Mouse (Mus musculus) neural tube, embryonic 15.5 days (tissue): ENCODE data around the gene Pkp1. TPM values are rescaled to one million over a fixed set of nuclear protein-coding genes. Genes with fewer than 3 reads are reported as not detected.
A peak's percentile ranks its signal among the peaks of the same experiment; 100 is the strongest.

Experiments used
- ATAC-seq: fragments of 200-750 bp; cut with Nextera tagmentation; 2 replicates; pipeline ENCODE4 v1.8.0; 2017; ENCODE audit warnings: mild to moderate bottlenecking, moderate TSS enrichment, moderate library complexity; ENCODE audit not compliant: low FRiP score
- H3K27ac ChIP-seq: fragments of 300-500 bp; sonication (generic); replicated peaks from 2 replicates; pipeline ENCODE4 v1.5.1; 2015; ENCODE audit warnings: mild to moderate bottlenecking, inconsistent platforms
- H3K27me3 ChIP-seq: fragments of 300-500 bp; sonication (generic); replicated peaks from 2 replicates; pipeline ENCODE4 v1.6.1; 2015; ENCODE audit warnings: inconsistent platforms
- H3K36me3 ChIP-seq: fragments of 300-500 bp; sonication (generic); 2 replicates; pipeline ENCODE4 v1.6.1; 2015; ENCODE audit warnings: inconsistent platforms
- H3K4me1 ChIP-seq: fragments of 300-500 bp; sonication (generic); 2 replicates; pipeline ENCODE4 v1.6.1; 2015; ENCODE audit warnings: inconsistent platforms
- H3K4me2 ChIP-seq: fragments of 300-500 bp; sonication (generic); 2 replicates; pipeline ENCODE4 v1.6.1; 2015; ENCODE audit warnings: inconsistent platforms, mild to moderate bottlenecking, moderate library complexity
- H3K4me3 ChIP-seq: fragments of 300-500 bp; sonication (generic); replicated peaks from 2 replicates; pipeline ENCODE4 v1.5.1; 2015; ENCODE audit warnings: mild to moderate bottlenecking, inconsistent platforms
- H3K9ac ChIP-seq: fragments of 300-500 bp; sonication (generic); replicated peaks from 2 replicates; pipeline ENCODE4 v1.6.1; 2015; ENCODE audit warnings: mild to moderate bottlenecking, inconsistent platforms
- H3K9me3 ChIP-seq: fragments of 300-500 bp; sonication (generic); replicated peaks from 2 replicates; pipeline ENCODE4 v1.6.1; 2016; ENCODE audit warnings: inconsistent platforms
- WGBS: fragments of 180-500 bp; shearing (Covaris S2); methylation state at CpG from one replicate; pipeline ENCODE4 v1.1.7; 2015; ENCODE audit warnings: mixed read lengths; 5-methylcytosine and 5-hydroxymethylcytosine counted together
- polyA plus RNA-seq: library from polyadenylated mRNA; unstranded; fragments of >200 nt; fragmentation: Nextera tagmentation; extraction: Ambion mirVana; gene quantifications from 2 replicates; pipeline ENCODE4 v1.2.1, GENCODE M21; 2015

The Pkp1 gene
- polyA plus RNA-seq, 1 experiment from 2014 or later = 0.10 TPM

DNA sequence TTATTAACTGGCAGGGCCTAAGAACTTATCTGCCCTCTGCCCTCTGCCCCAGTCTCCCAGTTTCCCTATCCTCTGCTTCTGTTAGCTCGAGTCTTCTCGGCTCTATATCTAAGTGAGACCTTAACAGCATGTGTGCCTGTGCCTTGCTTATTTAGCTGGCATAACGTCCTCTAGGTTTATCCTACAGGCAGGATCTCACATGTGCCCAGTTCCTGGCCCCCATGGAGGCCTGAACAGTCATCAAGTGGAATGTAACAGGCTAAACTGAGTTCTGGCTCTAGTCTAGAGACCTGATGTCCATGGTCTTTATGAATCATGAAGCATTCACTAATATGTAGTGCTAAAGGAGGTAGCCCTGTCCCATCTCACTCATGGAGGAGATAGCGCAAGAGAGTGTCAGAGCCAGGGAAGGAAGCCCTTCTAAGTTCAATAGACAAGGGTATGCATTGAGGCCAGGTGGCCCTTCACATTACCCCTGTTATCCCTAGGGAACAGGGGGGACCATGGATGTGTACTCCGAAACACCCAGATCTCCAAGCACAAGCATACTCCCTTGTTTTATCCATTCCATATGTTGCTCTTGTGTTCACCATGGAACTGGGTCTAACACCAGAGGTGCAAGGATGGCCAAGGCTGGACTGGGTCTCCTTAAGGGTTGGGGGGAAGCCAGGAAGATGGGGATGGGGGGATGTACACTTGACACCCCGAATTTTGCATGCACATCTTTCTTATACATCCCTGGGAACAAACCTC, 64.2 kb downstream of the Pkp1 start:
- no peaks in the 10 kb centered on the region for H3K27me3 ChIP-seq
- no peak overlapping the region for H3K9ac ChIP-seq
- 83% methylated on average over 6 of the region's 6 CpGs for WGBS
- ATAC-seq = no peak
- peaks cover 14% of the 10 kb centered on the region; the same call in 1 of the 2 replicates for H3K4me1 ChIP-seq
- no peak overlapping the region for H3K27ac ChIP-seq
- H3K4me3 ChIP-seq = no peak overlapping the region
- no peak overlapping the region for H3K4me2 ChIP-seq
- H3K9me3 ChIP-seq = no peaks in the 10 kb centered on the region
- no peaks in the 10 kb centered on the region for H3K36me3 ChIP-seq

GRCm38 (mm10) chr1:135853200-135853599, 65.8 kb downstream of the Pkp1 start:
- Histone ChIP-seq H3K36me3 (no peaks in the 10 kb centered on the region), H3K4me1 (peaks cover 14% of the 10 kb centered on the region; the same call in 1 of the 2 replicates), H3K9ac (no peak overlapping the region), H3K27ac (no peak overlapping the region), H3K27me3 (no peaks in the 10 kb centered on the region), H3K4me3 (no peak overlapping the region), H3K4me2 (no peak overlapping the region), H3K9me3 (no peaks in the 10 kb centered on the region)
- 94% methylated on average over 4 of the region's 4 CpGs for WGBS
- ATAC-seq = no peak

GRCm38 (mm10) chr1:135852044-135852756, 66.8 kb downstream of the Pkp1 start:
- Histone ChIP-seq H3K4me2 (no peak overlapping the region), H3K36me3 (no peaks in the 10 kb centered on the region), H3K27me3 (no peaks in the 10 kb centered on the region), H3K9me3 (no peaks in the 10 kb centered on the region), H3K27ac (no peak overlapping the region; the same call in 1 of the 2 replicates), H3K4me3 (no peak overlapping the region), H3K9ac (no peak overlapping the region), H3K4me1 (peaks cover 14% of the 10 kb centered on the region; the same call in 1 of the 2 replicates)
- ATAC-seq = peak; percentile 56; the same call in 1 of the 2 replicates
- WGBS = 39% methylated on average over 13 of the region's 13 CpGs

DNA sequence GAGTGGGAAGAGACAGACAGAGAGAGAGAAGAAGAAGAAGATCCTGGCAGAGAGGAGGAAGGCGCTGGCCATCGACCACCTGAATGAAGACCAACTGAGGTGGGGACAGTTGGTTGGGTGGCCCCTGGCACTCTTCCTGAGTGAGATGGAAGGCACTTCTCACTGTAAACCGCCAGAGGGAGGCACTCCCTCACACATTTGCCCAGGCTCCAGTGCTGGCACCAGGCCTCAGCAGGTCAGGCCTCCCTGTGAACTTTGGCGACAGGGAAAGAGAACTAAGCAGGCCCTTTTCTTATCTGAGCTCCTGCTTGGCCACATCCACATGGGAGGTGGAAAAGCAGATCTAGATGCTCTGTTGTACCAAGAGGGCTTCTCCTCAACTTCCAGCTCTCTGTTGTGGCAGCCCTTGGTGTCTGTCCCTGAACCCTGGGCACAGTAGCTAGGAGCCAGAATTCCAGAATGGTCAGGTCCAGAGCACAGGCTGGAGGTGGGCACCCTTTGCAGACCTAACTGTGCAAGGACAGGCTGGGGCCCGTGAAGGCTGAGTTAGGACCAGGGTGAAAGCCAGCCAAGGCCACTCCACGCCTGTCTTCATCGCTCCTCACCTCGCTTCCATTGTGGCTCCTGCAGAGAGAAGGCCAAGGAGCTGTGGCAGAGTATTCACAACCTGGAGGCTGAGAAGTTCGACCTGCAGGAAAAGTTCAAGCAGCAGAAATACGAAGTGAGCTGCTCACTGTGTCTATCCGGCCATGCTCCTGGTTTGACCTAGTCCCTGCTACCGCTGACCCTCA, 68.1 kb downstream of the Pkp1 start:
- ATAC-seq = no peak
- Histone ChIP-seq H3K27ac (no peak overlapping the region), H3K4me1 (peaks cover 14% of the 10 kb centered on the region; the same call in 1 of the 2 replicates), H3K4me2 (no peak overlapping the region), H3K9ac (no peak overlapping the region), H3K27me3 (no peaks in the 10 kb centered on the region), H3K9me3 (no peaks in the 10 kb centered on the region), H3K4me3 (no peak overlapping the region), H3K36me3 (no peaks in the 10 kb centered on the region)
- 71% methylated on average over 12 of the region's 12 CpGs for WGBS

GRCm38 (mm10) chr1:135847611-135848351, 71.2 kb downstream of the Pkp1 start:
- H3K4me1 ChIP-seq = peaks cover 11% of the 10 kb centered on the region; the same call in 1 of the 2 replicates
- no peak overlapping the region for H3K4me3 ChIP-seq
- no peaks in the 10 kb centered on the region for H3K27me3 ChIP-seq
- no peak overlapping the region for H3K4me2 ChIP-seq
- WGBS = 84% methylated on average over 17 of the region's 17 CpGs
- no peak overlapping the region for H3K9ac ChIP-seq
- no peaks in the 10 kb centered on the region for H3K9me3 ChIP-seq
- no peak for ATAC-seq
- no peaks in the 10 kb centered on the region for H3K36me3 ChIP-seq
- H3K27ac ChIP-seq = no peak overlapping the region

DNA sequence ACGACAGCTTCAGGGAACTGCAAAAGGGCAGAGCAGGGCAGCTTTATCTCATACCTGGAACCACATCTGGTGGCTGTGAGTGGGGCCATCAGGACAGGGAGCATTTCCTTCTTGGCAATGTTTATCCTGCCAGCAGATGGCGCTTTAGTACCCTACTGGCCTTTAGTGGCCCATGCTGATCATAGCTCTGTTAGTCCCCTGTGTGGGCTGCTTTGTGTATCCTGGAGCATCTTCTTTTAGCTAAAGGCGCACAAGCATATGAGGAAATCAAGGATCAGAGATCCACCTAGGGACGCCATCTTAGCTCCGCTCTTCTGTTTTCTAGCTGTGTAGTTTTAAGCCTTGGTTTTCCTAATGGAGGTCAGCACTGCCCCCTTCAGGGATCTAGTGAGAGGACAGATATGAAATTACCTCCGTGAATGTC, 71.9 kb downstream of the Pkp1 start:
- 35% methylated on average over 6 of the region's 6 CpGs for WGBS
- no peak overlapping the region for H3K4me2 ChIP-seq
- no peak overlapping the region for H3K27ac ChIP-seq
- H3K4me1 ChIP-seq = peaks cover 6% of the 10 kb centered on the region; the same call in 1 of the 2 replicates
- no peak overlapping the region for H3K9ac ChIP-seq
- ATAC-seq = no peak
- no peak overlapping the region for H3K4me3 ChIP-seq
- no peaks in the 10 kb centered on the region for H3K27me3 ChIP-seq
- H3K36me3 ChIP-seq = no peaks in the 10 kb centered on the region
- no peaks in the 10 kb centered on the region for H3K9me3 ChIP-seq

- H3K36me3 ChIP-seq = no peaks in the 10 kb centered on the region
- no peak overlapping the region for H3K27ac ChIP-seq
- H3K27me3 ChIP-seq = no peaks in the 10 kb centered on the region
- ATAC-seq = no peak
- H3K4me3 ChIP-seq = no peak overlapping the region
- 82% methylated on average over 5 of the region's 5 CpGs for WGBS
- 0 out of 2 replicates have a peak, but pooled peaks cover under 1% of the 10 kb centered on the region for H3K4me1 ChIP-seq
- H3K9ac ChIP-seq = no peak overlapping the region
- no peak overlapping the region for H3K4me2 ChIP-seq
- H3K9me3 ChIP-seq = no peaks in the 10 kb centered on the region
Observed at GRCm38 (mm10) chr1:135846632-135847031, 72.4 kb downstream of the Pkp1 start.

- Histone ChIP-seq H3K9me3 (no peaks in the 10 kb centered on the region), H3K36me3 (no peaks in the 10 kb centered on the region), H3K4me1 (peaks cover 12% of the 10 kb centered on the region), H3K4me3 (no peak overlapping the region), H3K4me2 (no peak overlapping the region), H3K9ac (no peak overlapping the region), H3K27me3 (no peaks in the 10 kb centered on the region), H3K27ac (no peak overlapping the region)
- no peak for ATAC-seq
- WGBS = 85% methylated on average over 6 of the region's 6 CpGs
Observed at GRCm38 (mm10) chr1:135844481-135844880, 74.5 kb downstream of the Pkp1 start.

- Histone ChIP-seq H3K4me1 (peaks cover 12% of the 10 kb centered on the region), H3K4me3 (no peak overlapping the region), H3K9ac (no peak overlapping the region), H3K9me3 (no peaks in the 10 kb centered on the region), H3K36me3 (no peaks in the 10 kb centered on the region), H3K4me2 (no peak overlapping the region), H3K27me3 (no peaks in the 10 kb centered on the region), H3K27ac (no peak overlapping the region)
- 91% methylated on average over 10 of the region's 10 CpGs for WGBS
- no peak for ATAC-seq
Observed at GRCm38 (mm10) chr1:135843519-135844262, 75.3 kb downstream of the Pkp1 start.

GRCm38 (mm10) chr1:135840675-135841395, 78.2 kb downstream of the Pkp1 start:
- Histone ChIP-seq H3K4me3 (no peak overlapping the region), H3K9ac (no peak overlapping the region), H3K36me3 (no peaks in the 10 kb centered on the region), H3K27me3 (no peaks in the 10 kb centered on the region), H3K9me3 (no peaks in the 10 kb centered on the region), H3K4me2 (no peak overlapping the region), H3K27ac (no peak overlapping the region), H3K4me1 (peaks cover 13% of the 10 kb centered on the region)
- no peak for ATAC-seq
- 68% methylated on average over 15 of the region's 15 CpGs for WGBS
